Mouse (Mus musculus) cerebellum, postnatal 10 days (tissue): Measurements from ENCODE around the gene Rab3a.

Experiments used
- DNase-seq, 2 experiments: peaks; one replicate each; pipeline ENCODE4 v3.0.0; 2021; ENCODE audit warnings: mixed read lengths in 2 of 2

Gene Rab3a

GRCm38 (mm10) chr8:70742981-70743655, 11.4 kb upstream of the Rab3a start:
- DNase-seq, result no peak

- peak; percentile 63 to 75 for DNase-seq
Measured at GRCm38 (mm10) chr8:70743656-70744590, 10.6 kb upstream of the Rab3a start.

GRCm38 (mm10) chr8:70744806-70745205, 9.7 kb upstream of the Rab3a start:
- no peak for DNase-seq

- no peak for DNase-seq
Measured at GRCm38 (mm10) chr8:70745691-70746220, 8.7 kb upstream of the Rab3a start.

- DNase-seq, result no peak
Measured at GRCm38 (mm10) chr8:70746676-70747075, 7.8 kb upstream of the Rab3a start.

GRCm38 (mm10) chr8:70747211-70747890, 7.1 kb upstream of the Rab3a start:
- no peak for DNase-seq

- DNase-seq, result no peak
Measured at GRCm38 (mm10) chr8:70748246-70749096, 6.0 kb upstream of the Rab3a start.

GRCm38 (mm10) chr8:70749097-70749674, 5.3 kb upstream of the Rab3a start:
- DNase-seq, result no peak

GRCm38 (mm10) chr8:70750128-70750680, 4.3 kb upstream of the Rab3a start:
- peak in 1 of 2 experiments; percentile 3 for DNase-seq

GRCm38 (mm10) chr8:70752000-70752764, 2.3 kb upstream of the Rab3a start:
- peak; percentile 89 to 93 for DNase-seq

GRCm38 (mm10) chr8:70753151-70753550, 1.3 kb upstream of the Rab3a start:
- DNase-seq, result peak; percentile 69 to 78

- peak; percentile 90 to 93 for DNase-seq
Measured at GRCm38 (mm10) chr8:70754871-70755660, 587 bp downstream of the Rab3a start.

- DNase-seq, result peak; percentile 28 to 37
Measured at GRCm38 (mm10) chr8:70755661-70756475, 1.4 kb downstream of the Rab3a start.

GRCm38 (mm10) chr8:70756476-70757040, 2.1 kb downstream of the Rab3a start:
- peak; percentile 14 to 23 for DNase-seq

- DNase-seq, result peak; percentile 76
Measured at GRCm38 (mm10) chr8:70757523-70758307, 3.2 kb downstream of the Rab3a start.

GRCm38 (mm10) chr8:70758308-70758615, 3.8 kb downstream of the Rab3a start:
- peak; percentile 88 to 91 for DNase-seq
